Mouse (Mus musculus) kidney, postnatal 10 days (tissue): ENCODE results near the gene Slc6a20b.
"Not testable (repeated sequence)": the region's sequence is repeated elsewhere in the genome, so short reads cannot be mapped to it uniquely, and the experiment has no call there.

Source experiments
- DNase-seq: peaks from one replicate; pipeline ENCODE4 v3.0.0; 2021; ENCODE audit warnings: mixed read lengths

The Slc6a20b gene

GRCm38 (mm10) chr9:123632281-123632680 lies at the start of gene Slc6a20b:
Gene Slc6a20b (minus strand): TSS chr9:123632565.
- peak; percentile 45 for DNase-seq

- no peak for DNase-seq
Observed at GRCm38 (mm10) chr9:123679198-123679597, 46.8 kb upstream of the Slc6a20b start.

- peak; percentile 68 for DNase-seq
Observed at GRCm38 (mm10) chr9:123678327-123679105, 46.2 kb upstream of the Slc6a20b start, which contains the start of the genes Ccr9 and Slc6a20a. Gene Ccr9 (plus strand): TSS chr9:123678439. Gene Slc6a20a (minus strand): TSS chr9:123678885.

GRCm38 (mm10) chr9:123665645-123666044 lies 33.3 kb upstream of the Slc6a20b start:
- DNase-seq, result peak; percentile 71

- not testable (repeated sequence) for DNase-seq
Observed at GRCm38 (mm10) chr9:123659986-123660676, 27.8 kb upstream of the Slc6a20b start.

GRCm38 (mm10) chr9:123658981-123659380 lies 26.6 kb upstream of the Slc6a20b start:
- DNase-seq, result no peak

- DNase-seq, result no peak
Observed at GRCm38 (mm10) chr9:123657457-123657856, 25.1 kb upstream of the Slc6a20b start.

GRCm38 (mm10) chr9:123651369-123651768 lies 19.0 kb upstream of the Slc6a20b start:
- DNase-seq, result no peak

- no peak for DNase-seq
Observed at GRCm38 (mm10) chr9:123649785-123650511, 17.6 kb upstream of the Slc6a20b start.

- no peak for DNase-seq
Observed at GRCm38 (mm10) chr9:123640106-123640505, 7.7 kb upstream of the Slc6a20b start.

GRCm38 (mm10) chr9:123638668-123639089 lies 6.3 kb upstream of the Slc6a20b start:
- DNase-seq, result peak; percentile 61

GRCm38 (mm10) chr9:123638231-123638630 lies 5.9 kb upstream of the Slc6a20b start:
- DNase-seq, result no peak

- DNase-seq, result no peak
Observed at GRCm38 (mm10) chr9:123636771-123637170, 4.4 kb upstream of the Slc6a20b start.

GRCm38 (mm10) chr9:123632993-123633392 lies 628 bp upstream of the Slc6a20b start:
- DNase-seq, result no peak

- DNase-seq, result no peak
Observed at GRCm38 (mm10) chr9:123631666-123632065, 699 bp downstream of the Slc6a20b start.

- DNase-seq, result peak; percentile 45
Observed at GRCm38 (mm10) chr9:123625821-123626220, 6.5 kb downstream of the Slc6a20b start.

- no peak for DNase-seq
Observed at GRCm38 (mm10) chr9:123624741-123625140, 7.6 kb downstream of the Slc6a20b start.

GRCm38 (mm10) chr9:123620311-123621098 lies 11.9 kb downstream of the Slc6a20b start:
- DNase-seq, result no peak

- no peak for DNase-seq
Observed at GRCm38 (mm10) chr9:123601529-123601928, 30.8 kb downstream of the Slc6a20b start.

- DNase-seq, result no peak
Observed at GRCm38 (mm10) chr9:123597376-123597775, 35.0 kb downstream of the Slc6a20b start.

GRCm38 (mm10) chr9:123596910-123597309 lies 35.5 kb downstream of the Slc6a20b start:
- no peak for DNase-seq

GRCm38 (mm10) chr9:123595194-123595593 lies 37.2 kb downstream of the Slc6a20b start:
- DNase-seq, result no peak
